Mouse (Mus musculus): ENCODE results near the gene Siah3. TPM values are rescaled to one million over a fixed set of nuclear protein-coding genes. Genes with fewer than 3 reads are reported as not detected.
"Not testable (repeated sequence)": the region's sequence is repeated elsewhere in the genome, so short reads cannot be mapped to it uniquely, and the experiment has no call there.

Gene Siah3
- under 1 TPM; 0.27 to 0.36 TPM for total RNA-seq (2021)
- long read RNA-seq, experiment 1, result 0 reads
- long read RNA-seq, experiment 2, full-length matches to known transcripts, result 1 of 1 reads
- long read RNA-seq, experiment 2, partial matches to known transcripts, result 0 of 1 reads
- long read RNA-seq, experiment 2, other reads (novel, unspliced or antisense), result 0 of 1 reads

GRCm38 (mm10) chr14:75455743-75456421, at the start of gene Siah3:
Siah3 (plus strand) TSS chr14:75455982.
- DNase-seq (ENCODE audit: low spot score in 2 of 2), result no peak

- no peak for DNase-seq (ENCODE audit: low spot score in 2 of 2)
Measured at GRCm38 (mm10) chr14:75409772-75410171, 46.0 kb upstream of the Siah3 start.

DNA sequence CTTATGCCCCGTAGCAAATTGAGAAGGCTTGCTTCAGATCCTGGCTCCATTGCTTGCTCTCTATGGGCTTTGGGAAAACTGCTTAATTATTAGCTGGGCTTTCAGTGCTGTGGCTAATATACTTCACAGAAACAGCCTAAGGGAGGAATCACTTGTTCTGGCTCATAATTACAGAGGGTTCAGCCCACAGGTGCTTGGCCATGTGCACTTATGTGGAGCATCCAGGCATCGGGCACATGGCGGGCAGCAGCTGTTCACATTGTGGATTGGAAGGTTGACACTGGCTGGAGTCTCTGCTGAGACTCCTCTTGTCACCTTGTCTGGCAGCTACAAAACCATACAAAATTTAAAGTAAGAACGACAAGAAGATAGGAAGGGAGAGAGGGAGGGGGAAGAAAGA, 45.4 kb upstream of the Siah3 start:
- no peak for DNase-seq (ENCODE audit: low spot score in 2 of 2)

DNA sequence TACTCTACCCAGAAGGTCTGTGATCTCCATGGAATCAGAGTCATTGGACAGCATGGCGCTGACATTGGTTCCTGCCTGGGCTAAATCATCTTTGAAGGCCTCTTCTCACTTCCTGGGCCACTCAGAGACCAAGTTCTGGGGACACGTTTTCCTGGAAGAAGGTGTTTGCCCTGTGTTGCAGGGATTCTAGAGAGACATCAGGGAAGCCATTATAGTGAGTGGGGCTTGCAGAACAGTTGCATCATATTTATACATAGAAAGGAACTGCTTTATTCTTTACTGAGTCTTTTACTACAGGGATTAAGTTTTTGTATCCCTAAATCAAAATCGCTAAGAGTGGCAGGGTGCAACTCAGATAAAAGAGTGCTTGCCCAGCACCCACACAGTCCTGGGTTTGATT, 37.1 kb upstream of the Siah3 start:
- DNase-seq (ENCODE audit: low spot score in 2 of 2), result no peak

GRCm38 (mm10) chr14:75419876-75420275, 35.9 kb upstream of the Siah3 start:
- no peak for DNase-seq (ENCODE audit: low spot score in 2 of 2)

GRCm38 (mm10) chr14:75420811-75421210, 35.0 kb upstream of the Siah3 start:
- DNase-seq (ENCODE audit: low spot score in 2 of 2), result no peak

DNA sequence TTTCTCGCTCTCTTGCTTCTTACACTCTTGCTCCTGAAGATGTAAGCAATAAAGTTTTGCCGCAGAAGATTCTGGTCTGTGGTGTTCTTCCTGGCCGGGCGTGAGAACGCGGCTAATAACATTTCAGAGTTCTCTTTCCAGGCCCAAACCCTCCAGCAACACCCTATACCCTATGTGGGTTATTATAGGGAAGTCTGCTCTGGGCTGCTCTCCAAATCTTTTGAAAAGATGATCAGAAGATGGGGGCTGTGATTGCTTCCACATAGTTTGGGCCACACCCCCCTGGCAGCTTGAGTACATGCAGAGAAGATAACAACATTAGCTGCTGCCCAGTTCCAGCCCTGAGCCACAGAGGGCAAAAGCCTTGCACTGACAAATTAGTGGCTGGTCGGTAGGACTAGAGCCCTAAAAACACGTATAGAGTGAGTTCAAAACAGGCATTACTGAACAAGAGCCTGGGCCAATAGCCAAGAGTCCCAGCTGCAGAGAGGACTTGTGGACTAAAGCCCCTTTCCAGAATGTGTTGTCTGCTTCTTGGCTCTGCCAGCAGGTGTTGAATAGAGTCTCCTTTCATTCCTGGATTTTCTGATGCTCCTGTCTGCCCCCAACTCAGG, 24.5 kb upstream of the Siah3 start:
- peak in 1 of 2 experiments; percentile 19 for DNase-seq (ENCODE audit: low spot score in 2 of 2)

DNA sequence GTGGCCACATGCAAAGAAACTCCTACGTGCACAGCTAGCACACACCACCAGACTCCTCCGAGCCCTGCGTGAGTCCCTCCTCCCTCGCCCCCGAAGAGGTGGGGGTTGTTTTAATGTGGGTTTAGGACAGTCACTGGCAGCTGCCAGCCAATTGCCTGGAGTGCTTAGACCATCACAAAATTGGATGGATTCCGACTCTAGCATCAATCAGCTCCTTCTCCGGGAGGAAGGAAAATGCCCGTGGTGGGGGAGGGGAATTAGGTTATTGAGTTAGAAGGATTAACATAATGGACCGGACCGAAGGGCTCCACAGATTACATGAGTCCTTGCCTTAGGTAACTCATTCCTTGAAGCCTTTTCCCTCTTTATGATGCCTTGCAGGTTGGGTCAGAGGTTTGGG, 22.9 kb upstream of the Siah3 start:
- DNase-seq (ENCODE audit: low spot score in 2 of 2), result no peak

GRCm38 (mm10) chr14:75434576-75434975, 21.2 kb upstream of the Siah3 start:
- DNase-seq (ENCODE audit: low spot score in 2 of 2), result no peak

DNA sequence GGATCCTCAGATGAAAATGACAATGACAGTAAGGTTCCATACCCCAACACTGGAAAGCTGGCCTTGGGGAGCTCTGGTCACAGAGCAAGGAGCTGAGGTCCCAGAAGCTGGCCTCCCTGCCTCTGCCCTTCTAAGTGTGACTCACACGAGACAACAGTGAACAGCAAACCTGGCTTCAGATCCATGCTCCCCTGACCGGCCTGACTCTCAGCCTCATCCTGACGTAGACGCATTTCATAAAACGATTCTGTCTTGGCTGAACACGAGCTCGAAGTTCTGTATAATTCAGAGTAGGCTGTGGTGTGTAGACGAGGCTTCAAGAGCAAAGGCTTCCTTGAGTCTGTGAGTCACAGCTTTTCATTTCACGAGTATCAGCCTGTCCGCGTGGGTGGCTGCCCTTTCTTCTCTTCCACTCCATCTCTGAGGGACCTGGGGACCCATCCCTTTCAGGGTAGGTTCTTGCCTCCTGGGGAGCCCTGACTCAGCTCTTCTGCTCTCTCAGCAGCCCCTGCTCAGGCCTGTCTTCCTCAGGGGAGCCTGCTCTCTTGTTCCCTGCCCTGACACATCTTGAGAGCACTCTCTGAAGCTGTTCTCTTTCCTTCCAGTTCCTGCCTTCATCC, 11.2 kb upstream of the Siah3 start:
- no peak for DNase-seq (ENCODE audit: low spot score in 2 of 2)

DNA sequence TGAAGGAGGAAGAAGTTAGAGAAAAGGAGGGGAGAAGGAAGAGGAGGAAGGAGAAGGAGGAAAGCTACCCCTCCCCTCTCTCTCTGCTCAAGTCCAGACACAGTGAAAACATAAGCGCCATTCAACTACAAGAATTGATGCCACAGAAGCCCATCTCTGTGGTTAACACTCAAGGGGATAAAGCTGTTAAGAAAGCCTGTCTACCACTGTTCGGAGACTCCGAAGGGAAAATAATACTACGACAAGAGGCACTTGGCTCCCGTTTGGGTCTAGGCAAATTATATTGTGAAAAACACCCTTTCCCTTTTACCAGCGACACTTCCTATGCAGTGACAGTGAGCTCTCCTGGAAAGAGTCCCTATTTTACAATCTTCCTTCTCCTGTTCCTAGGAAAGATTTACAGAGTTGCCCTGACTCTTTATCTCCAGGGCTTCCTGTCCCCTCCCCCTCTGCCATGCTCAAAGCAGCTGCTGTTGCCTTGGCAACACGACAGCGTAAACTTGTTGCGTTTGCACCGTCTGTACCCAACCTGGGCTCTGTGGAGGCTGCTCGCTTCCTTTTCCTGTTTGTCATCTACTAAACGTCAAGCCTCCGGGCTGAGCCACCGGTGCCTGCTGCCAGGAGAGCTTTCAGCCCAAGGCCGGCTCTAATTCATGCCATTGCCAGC, 10.4 kb upstream of the Siah3 start:
- DNase-seq (ENCODE audit: low spot score in 2 of 2), result peak in 1 of 2 experiments; percentile 36

- DNase-seq (ENCODE audit: low spot score in 2 of 2), result no peak
Measured at GRCm38 (mm10) chr14:75445948-75446281, 9.9 kb upstream of the Siah3 start.

DNA sequence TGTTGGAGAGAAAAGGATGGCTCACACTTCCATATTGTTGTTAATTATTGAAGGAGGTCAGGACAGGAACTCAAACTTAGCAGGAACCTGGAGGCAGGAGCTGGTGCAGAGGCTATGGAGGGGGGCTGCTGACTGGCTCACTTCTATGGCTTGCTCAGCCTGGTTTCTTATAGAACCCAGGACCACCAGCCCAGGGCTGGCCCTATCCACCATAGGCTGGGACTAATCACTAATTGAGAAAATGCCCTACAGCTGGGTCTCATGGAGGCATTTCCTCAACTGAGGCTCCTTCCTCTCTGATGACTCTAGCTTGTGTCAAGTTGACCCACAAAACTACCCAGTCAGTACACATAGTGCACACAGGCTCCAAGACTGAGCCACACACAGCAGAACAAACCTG, 9.5 kb upstream of the Siah3 start:
- not testable (repeated sequence) for DNase-seq (ENCODE audit: low spot score in 2 of 2)

- DNase-seq (ENCODE audit: low spot score in 2 of 2), result no peak
Measured at GRCm38 (mm10) chr14:75453906-75454305, 1.9 kb upstream of the Siah3 start.

- no peak for DNase-seq (ENCODE audit: low spot score in 2 of 2)
Measured at GRCm38 (mm10) chr14:75454716-75455115, 1.1 kb upstream of the Siah3 start.

GRCm38 (mm10) chr14:75455361-75455742, 430 bp upstream of the Siah3 start:
- no peak for DNase-seq (ENCODE audit: low spot score in 2 of 2)

DNA sequence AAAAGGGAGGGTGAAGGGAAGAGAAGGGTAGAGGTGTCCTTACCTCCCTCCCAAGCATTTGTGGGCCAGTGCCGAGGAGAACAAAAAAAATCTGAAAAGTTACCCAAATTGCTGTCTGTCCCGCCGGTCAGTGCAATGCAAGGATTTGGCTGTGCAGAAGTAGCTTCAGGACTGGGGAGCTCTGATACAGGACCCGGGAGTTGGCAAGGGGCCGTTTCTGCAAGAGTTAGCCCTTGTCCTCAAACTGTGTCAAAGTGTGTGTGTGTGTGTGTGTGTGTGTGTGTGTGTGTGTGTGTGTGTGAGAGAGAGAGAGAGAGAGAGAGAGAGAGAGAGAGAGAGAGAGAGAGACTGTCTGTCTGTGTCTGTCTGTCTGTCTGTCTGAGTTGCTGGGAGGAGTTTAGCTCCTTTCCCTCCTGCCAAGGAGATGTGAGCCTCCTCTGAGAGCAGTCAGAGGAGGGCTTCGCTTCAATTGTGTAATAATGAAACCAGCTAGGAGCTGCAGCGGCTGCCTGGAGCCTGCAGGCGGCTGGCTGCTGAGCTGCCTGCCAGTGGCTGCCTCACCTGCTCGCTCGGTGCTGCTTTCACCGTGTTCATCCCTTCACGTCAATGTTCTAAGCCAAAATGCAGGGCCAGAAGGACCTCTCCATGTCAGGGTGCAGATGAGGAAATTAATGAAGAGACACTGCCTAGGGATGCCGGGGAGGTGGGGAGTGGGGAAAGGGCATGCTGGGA, 873 bp downstream of the Siah3 start:
- DNase-seq (ENCODE audit: low spot score in 2 of 2), result peak in 1 of 2 experiments; percentile 37

GRCm38 (mm10) chr14:75457221-75457600, 1.4 kb downstream of the Siah3 start:
- no peak for DNase-seq (ENCODE audit: low spot score in 2 of 2)

DNA sequence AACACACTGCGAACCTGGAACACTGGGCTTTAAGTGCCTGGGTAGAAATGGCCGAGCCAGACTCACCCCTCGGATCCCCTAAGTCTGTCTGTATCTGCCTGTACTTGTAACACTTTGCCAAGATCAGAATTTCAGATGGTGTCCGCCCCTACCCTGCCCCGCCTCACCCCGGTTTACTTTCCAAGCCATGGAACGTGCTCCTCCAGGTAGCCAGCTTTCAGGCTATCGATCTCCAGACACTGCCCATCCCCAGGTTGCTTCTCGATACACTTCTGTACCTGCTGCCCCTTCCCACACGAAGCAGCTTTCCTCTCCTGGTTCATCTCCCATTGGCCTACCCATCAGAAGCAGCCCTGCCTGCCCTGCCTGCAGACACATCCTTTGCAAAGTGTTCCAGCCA, 3.6 kb downstream of the Siah3 start:
- no peak for DNase-seq (ENCODE audit: low spot score in 2 of 2)

DNA sequence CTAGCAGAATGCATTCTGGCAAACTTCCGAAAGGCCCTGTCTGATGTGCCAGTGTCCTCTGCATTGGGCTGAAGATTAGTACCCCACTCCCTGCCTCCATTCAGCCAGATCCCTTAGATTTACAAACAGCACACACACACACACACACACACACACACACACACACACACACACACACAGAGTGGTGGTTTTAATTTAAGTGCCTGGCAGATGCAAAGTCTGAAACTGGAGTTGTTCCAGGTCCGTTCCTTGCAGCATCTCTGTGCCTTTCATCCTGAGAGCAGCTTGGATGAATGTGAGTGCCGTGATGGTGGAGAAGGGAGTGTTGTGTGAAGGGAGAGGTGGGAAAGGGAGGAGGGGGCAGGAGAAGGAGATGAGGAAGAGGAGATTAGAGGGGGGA, 4.2 kb downstream of the Siah3 start:
- DNase-seq (ENCODE audit: low spot score in 2 of 2), result no peak

- DNase-seq (ENCODE audit: low spot score in 2 of 2), result no peak
Measured at GRCm38 (mm10) chr14:75460436-75460835, 4.7 kb downstream of the Siah3 start.
